Mouse (Mus musculus): ENCODE results near the gene Atp6v1g2. TPM values are rescaled to one million over a fixed set of nuclear protein-coding genes. Genes with fewer than 3 reads are reported as not detected.

Atp6v1g2 gene
- polyA plus RNA-seq, 1 experiment from 2014 or later: 41.6 TPM

DNA sequence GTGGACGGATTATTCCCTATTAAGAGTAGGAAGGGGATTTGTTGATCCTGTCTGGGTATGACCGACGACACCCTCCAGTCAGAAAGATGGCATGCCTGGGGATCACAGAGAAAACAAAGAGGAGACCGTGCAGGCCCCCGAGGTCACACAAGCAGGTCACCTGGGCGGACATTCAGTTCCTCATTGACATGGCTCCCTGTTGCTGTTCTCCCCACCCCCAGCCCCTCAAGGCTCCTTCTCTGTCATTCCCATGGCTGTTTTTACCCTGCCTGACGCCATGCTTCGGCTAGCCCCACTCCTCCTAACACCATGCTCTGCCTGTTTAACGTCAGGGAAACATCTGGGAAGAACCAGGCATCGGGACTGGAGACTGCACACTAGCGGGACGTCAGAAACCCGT, 28.2 kb downstream of the Atp6v1g2 start:
- ATAC-seq: no peak
- whole genome bisulfite sequencing: 64% methylated on average over 13 of the region's 13 CpGs
- H3K27me3 ChIP-seq: peaks cover 28% of the 10 kb centered on the region

DNA sequence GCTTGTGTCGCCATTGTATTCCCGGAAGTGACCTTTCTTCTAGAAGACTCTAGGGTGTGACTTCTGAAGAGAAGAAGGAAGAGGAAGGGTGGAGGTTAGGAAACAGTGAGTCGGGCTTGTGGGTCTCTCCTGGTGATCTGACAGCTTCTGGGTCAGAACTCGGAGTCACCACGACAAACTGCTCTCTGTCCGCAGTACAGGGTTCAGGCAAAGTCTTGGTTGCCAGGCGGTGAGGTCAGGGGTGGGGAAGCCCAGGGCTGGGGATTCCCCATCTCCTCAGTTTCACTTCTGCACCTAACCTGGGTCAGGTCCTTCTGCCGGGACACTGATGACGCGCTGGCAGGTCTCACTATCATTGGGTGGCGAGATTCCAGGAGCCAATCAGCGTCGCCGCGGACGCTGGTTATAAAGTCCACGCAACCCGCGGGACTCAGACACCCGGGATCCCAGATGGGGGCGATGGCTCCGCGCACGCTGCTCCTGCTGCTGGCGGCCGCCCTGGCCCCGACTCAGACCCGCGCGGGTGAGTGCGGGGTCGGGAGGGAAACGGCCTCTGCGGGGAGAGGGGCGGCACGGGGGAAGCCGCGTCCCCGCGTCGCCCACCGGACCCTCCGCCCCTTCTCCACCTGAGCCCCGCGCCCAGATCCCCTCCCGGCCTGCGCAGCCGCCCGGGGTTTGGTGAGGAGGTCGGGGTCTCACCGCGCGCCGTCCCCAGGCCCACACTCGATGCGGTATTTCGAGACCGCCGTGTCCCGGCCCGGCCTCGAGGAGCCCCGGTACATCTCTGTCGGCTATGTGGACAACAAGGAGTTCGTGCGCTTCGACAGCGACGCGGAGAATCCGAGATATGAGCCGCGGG, 29.4 kb downstream of the Atp6v1g2 start, which contains the start of gene H2-D1:
TSS of gene H2-D1 (plus strand) at position 67 of the 859 bp plus-strand sequence.
- no peaks in the 10 kb centered on the region for H3K9me3 ChIP-seq
- peak within 1 kb of the TSS; percentile 77 for H3K9ac ChIP-seq (replicated peaks)
- H3K27me3 ChIP-seq: peaks cover 31% of the 10 kb centered on the region
- peak within 1 kb of the TSS; percentile 86 for H3K4me2 ChIP-seq (replicated peaks)
- H3K36me3 ChIP-seq: no peaks in the 10 kb centered on the region
- H3K4me1 ChIP-seq (replicated peaks): peaks cover 11% of the 10 kb centered on the region
- no peak within 1 kb of the TSS for H3K27ac ChIP-seq
- peak within 1 kb of the TSS; percentile 68 for H3K4me3 ChIP-seq (replicated peaks)
- WGBS: 1% methylated on average over 66 of the region's 73 CpGs
- peak; percentile 92 for ATAC-seq

More for the DNA sequence above, 28.2 kb downstream of the Atp6v1g2 start:
- Histone ChIP-seq H3K4me2 (replicated peaks) (no peak overlapping the region), H3K36me3 (no peaks in the 10 kb centered on the region), H3K9ac (replicated peaks) (no peak overlapping the region), H3K4me3 (replicated peaks) (no peak overlapping the region), H3K9me3 (no peaks in the 10 kb centered on the region), H3K4me1 (replicated peaks) (peaks cover 11% of the 10 kb centered on the region), H3K27ac (no peak overlapping the region)

DNA sequence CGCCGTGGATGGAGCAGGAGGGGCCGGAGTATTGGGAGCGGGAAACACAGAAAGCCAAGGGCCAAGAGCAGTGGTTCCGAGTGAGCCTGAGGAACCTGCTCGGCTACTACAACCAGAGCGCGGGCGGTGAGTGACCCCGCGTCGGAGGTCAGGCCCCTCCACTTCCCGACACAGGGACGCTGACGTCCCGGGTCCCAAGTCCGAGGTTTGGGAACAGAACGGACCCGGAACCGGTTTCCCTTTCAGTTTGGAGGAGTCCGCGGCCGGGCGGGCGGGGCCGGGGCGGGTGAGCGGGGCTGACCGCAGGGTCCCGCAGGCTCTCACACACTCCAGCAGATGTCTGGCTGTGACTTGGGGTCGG, 30.0 kb downstream of the Atp6v1g2 start:
- Histone ChIP-seq H3K27me3 (peaks cover 31% of the 10 kb centered on the region), H3K4me1 (replicated peaks) (peaks cover 11% of the 10 kb centered on the region), H3K27ac (no peak overlapping the region), H3K36me3 (no peaks in the 10 kb centered on the region), H3K4me2 (replicated peaks) (peak overlapping the region; percentile 86), H3K9me3 (no peaks in the 10 kb centered on the region), H3K9ac (replicated peaks) (peak overlapping the region; percentile 77), H3K4me3 (replicated peaks) (peak overlapping the region; percentile 68)
- ATAC-seq: peak; percentile 45
- under 1% methylated on average over 31 of the region's 31 CpGs for WGBS

DNA sequence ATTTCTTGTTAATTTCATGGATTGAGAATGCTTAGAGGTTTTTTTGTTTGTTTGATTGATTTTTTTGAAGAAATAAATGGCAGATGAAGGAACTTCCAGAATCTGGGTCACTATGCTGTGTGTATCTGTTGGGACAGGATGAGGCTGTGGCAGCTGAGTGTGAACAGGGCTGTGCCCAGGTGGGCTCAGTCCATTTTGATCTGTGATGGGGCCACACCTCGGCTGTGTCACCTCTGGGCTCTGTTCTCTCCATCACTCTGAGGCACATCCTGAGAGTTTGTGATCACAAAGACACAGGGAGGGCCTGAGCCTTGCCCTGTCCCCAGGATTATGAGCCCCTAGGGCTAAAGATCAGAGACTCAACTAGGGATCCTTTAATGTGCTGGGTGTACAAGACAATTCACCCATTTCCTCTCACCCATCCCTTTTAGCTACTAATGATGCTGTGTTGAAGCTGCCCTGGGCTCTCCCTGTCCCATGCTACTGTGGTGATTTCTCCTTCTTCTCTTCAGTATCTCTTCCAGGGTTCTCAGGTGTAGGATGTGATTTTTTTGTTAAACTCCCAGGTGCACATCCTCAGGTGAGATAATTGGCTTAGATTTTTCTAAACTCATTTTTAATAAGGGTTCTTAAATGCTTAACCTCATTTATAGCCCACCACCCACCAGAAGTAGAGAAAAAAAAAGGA, 34.1 kb downstream of the Atp6v1g2 start:
- no peaks in the 10 kb centered on the region for H3K36me3 ChIP-seq
- H3K4me3 ChIP-seq (replicated peaks): no peak overlapping the region
- H3K4me2 ChIP-seq (replicated peaks): no peak overlapping the region
- H3K9ac ChIP-seq (replicated peaks): no peak overlapping the region
- peaks cover 9% of the 10 kb centered on the region for H3K4me1 ChIP-seq (replicated peaks)
- H3K9me3 ChIP-seq: no peaks in the 10 kb centered on the region
- no peak overlapping the region for H3K27ac ChIP-seq
- no peak for ATAC-seq
- WGBS: 81% methylated on average over 1 of the region's 1 CpGs
- peaks cover 19% of the 10 kb centered on the region for H3K27me3 ChIP-seq

DNA sequence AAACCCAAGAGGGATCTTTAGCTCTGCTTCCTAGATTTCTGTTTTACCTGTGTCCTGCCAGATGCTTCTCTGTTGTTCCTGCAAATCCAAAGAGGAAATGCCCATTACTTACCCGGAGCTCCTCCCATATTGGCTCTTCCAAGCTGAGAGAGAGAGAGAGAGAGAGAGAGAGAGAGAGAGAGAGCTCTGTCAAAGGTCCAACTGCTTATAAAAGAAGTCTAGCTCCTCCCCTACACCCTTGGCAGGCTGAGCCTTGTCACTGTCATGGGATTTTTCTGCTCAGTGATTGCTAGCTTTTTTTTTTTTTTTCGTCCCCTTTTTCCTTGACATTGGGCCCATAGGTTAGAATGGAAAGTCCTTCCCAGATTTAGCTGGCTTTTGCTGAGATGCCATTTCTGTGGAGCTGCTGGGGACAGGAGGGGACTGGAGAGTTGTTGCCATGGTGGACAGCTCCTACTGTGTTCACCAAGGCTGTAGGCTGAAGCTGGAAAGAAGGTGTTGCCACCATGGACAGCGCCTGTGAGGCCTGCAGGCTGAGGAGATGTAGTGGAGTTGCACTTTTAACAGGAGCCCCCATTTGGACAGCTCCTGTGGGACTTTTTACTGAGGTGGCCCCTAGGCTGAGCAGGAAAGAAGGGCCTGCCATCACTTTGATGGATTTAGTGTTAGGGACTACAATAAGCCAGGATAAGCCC, 36.3 kb downstream of the Atp6v1g2 start:
- H3K27ac ChIP-seq: no peak overlapping the region
- H3K4me2 ChIP-seq (replicated peaks): no peak overlapping the region
- no peaks in the 10 kb centered on the region for H3K36me3 ChIP-seq
- H3K27me3 ChIP-seq: peaks cover 6% of the 10 kb centered on the region; the same call in 1 of the 2 replicates
- WGBS: 28% methylated on average over 3 of the region's 3 CpGs
- H3K9ac ChIP-seq (replicated peaks): no peak overlapping the region
- no peak for ATAC-seq
- no peaks in the 10 kb centered on the region for H3K9me3 ChIP-seq
- H3K4me1 ChIP-seq (replicated peaks): no peaks in the 10 kb centered on the region
- no peak overlapping the region for H3K4me3 ChIP-seq (replicated peaks)

DNA sequence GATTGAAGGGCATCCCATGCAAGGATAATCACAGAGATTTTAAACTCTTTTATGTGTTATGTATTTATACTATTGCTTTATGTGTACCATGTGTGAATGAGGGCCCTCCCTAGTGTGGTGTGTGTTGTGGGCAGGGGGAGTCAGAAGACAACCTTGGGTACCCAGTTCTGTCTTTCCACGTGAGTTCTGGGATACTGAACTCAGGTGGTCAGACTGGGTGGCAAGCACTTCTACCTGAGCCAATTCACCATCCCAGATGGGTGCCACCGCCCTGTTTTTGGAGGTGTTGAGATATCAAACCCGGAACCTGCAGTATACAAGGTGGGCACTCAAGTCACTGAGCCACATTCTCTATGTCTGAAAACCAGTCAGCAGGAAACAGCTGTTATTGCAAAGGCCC, 38.8 kb downstream of the Atp6v1g2 start:
- no peak overlapping the region for H3K4me2 ChIP-seq (replicated peaks)
- WGBS: 67% methylated on average over 3 of the region's 3 CpGs
- H3K9ac ChIP-seq (replicated peaks): no peak overlapping the region
- no peak for ATAC-seq
- no peaks in the 10 kb centered on the region for H3K36me3 ChIP-seq
- no peak overlapping the region for H3K4me3 ChIP-seq (replicated peaks)
- H3K9me3 ChIP-seq: no peaks in the 10 kb centered on the region
- no peaks in the 10 kb centered on the region for H3K4me1 ChIP-seq (replicated peaks)
- H3K27me3 ChIP-seq: peaks cover 20% of the 10 kb centered on the region
- H3K27ac ChIP-seq: no peak overlapping the region

DNA sequence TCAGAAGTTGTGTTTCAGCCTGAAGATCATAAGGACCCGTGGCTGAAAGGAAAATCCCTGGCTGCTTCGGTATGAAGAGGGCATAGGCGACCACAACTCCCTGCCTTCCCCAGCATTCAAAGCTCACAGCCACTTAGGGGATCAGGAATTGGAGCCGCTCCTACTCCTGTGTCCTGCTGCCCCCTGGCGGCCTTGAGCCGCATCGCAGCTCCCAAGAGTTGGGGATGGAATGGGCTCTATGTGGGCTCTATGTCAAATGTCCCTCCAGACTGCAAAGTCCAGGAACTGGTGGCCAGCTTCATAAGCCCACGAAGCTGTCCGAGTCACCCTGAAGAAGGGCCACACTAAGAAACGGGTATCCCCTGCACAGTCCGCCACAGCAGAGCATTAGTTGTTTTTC, 41.3 kb downstream of the Atp6v1g2 start:
- Histone ChIP-seq H3K36me3 (no peaks in the 10 kb centered on the region), H3K27me3 (peaks cover 24% of the 10 kb centered on the region), H3K27ac (no peak overlapping the region), H3K4me3 (replicated peaks) (no peak overlapping the region), H3K4me2 (replicated peaks) (no peak overlapping the region), H3K9me3 (no peaks in the 10 kb centered on the region), H3K9ac (replicated peaks) (no peak overlapping the region), H3K4me1 (replicated peaks) (no peaks in the 10 kb centered on the region)
- peak; percentile 82 for ATAC-seq
- WGBS: 6% methylated on average over 11 of the region's 11 CpGs

DNA sequence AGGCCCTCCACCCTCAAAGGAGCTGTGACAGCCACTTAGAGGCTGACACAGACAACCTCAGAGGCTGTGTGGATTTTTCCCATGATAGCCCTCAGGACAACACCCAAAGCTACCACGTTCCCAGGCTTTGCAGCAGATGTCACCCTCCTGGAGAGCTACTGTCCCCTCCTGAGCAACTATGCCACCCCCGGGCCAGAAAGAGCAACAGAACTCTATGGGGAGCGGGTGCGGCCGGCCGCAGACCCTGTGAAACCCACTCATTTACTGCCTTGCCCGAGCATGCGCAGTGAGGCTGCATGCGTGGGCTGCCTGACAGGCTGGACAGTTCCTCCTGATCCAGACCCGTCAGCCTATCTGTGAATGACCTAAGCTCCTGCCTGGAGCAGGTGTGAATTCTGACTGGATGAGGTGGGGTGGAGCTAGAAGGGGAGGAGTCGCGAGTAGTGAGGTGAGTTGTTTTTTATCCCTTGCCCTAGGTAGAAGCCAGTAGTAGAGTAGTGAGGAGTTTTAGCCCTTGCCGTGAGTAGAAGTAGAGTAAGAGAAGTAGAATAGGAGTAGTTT, 42.9 kb downstream of the Atp6v1g2 start:
- no peak overlapping the region for H3K4me3 ChIP-seq (replicated peaks)

DNA sequence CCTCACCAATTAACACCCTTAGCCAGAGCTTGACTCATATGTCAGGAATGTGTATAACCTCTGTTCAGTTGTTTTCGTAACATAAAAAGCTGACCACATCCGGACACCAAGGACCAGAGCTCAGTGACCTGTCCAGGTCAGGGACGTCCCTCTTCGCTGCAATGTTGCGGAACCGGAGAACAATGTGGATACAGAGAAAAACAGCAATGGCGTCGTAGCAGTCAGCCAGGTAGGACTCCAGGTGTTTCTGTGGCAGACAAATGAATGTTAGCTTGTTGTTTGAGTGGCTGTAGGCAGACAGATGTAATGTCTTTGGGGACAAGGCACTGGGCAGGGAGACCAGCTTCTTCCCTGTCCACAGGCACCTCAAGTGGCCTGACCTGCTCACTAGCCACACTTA, 44.6 kb downstream of the Atp6v1g2 start:
- no peaks in the 10 kb centered on the region for H3K36me3 ChIP-seq
- no peak overlapping the region for H3K4me2 ChIP-seq (replicated peaks)
- 87% methylated on average over 8 of the region's 8 CpGs for WGBS
- no peak overlapping the region for H3K4me3 ChIP-seq (replicated peaks)
- H3K9me3 ChIP-seq: no peaks in the 10 kb centered on the region
- ATAC-seq: no peak
- no peak overlapping the region for H3K27ac ChIP-seq
- H3K27me3 ChIP-seq: peaks cover 24% of the 10 kb centered on the region
- no peaks in the 10 kb centered on the region for H3K4me1 ChIP-seq (replicated peaks)
- H3K9ac ChIP-seq (replicated peaks): no peak overlapping the region

More for the DNA sequence above, 42.9 kb downstream of the Atp6v1g2 start:
- Histone ChIP-seq H3K4me1 (replicated peaks) (no peaks in the 10 kb centered on the region), H3K27ac (no peak overlapping the region), H3K27me3 (peaks cover 24% of the 10 kb centered on the region), H3K36me3 (no peaks in the 10 kb centered on the region), H3K9ac (replicated peaks) (0 out of 2 replicates have a peak overlapping the region, but pooled peaks have one; percentile 10), H3K9me3 (no peaks in the 10 kb centered on the region), H3K4me2 (replicated peaks) (0 out of 2 replicates have a peak overlapping the region, but pooled peaks have one; percentile 22)
- no peak for ATAC-seq
- 24% methylated on average over 13 of the region's 13 CpGs for WGBS

DNA sequence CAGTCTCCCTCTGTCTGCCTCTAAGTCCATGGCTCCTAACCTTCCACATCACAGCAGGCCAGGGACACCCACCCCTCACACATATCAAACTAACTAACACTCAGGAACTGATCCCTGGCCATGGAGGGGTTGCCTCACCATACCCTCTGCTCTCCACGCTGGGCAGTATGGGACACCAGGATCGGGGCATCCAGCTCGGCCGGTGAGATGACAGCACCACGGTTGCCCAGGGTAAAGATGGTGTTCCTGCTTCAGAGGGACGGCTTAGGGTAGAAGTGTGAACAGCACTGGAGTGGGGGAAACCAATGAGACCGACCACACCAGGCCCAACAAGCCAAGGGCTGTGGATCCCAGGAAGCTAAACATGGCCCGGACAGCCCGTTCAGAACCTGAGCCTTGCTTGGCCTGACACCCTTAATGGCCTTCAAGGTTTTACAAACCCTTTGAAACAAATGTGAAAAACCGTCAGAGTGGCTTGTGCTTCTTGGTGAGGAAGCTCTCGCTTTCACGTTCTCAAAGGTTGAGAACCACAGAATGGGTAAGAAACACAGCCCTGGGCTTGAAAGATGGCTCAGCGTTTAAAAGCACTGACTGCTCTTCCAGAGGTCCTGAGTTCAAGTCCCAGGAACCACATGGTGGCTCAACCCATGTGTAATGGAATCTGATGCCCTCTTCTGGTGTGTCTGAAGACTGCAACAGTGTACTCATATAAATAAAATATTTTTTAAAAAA, 45.7 kb downstream of the Atp6v1g2 start:
- WGBS: 91% methylated on average over 13 of the region's 13 CpGs
- no peak for ATAC-seq
- Histone ChIP-seq H3K27ac (no peak overlapping the region), H3K4me3 (replicated peaks) (no peak overlapping the region), H3K27me3 (peaks cover 24% of the 10 kb centered on the region), H3K9me3 (no peaks in the 10 kb centered on the region), H3K9ac (replicated peaks) (no peak overlapping the region), H3K36me3 (no peaks in the 10 kb centered on the region), H3K4me2 (replicated peaks) (no peak overlapping the region), H3K4me1 (replicated peaks) (no peaks in the 10 kb centered on the region)

DNA sequence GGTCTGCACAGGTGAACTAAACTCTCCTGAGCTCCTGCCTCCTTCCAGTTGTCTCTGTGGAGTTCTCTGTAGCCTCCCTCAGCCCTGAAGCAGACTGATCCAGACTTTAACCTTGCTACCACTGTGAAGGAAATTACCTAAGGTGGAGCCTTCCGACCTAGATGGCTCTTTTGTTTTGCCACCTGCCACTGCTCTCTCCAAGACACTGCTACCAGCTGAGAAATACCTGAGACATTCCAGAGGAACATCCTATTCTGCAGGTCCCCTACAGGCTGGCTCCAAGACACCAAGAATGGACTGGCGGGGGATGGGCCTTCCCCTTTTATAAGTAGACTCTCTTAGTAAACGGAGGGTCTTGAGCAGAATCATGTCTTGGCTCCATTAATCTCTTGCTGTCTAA, 46.8 kb downstream of the Atp6v1g2 start:
- no peak for ATAC-seq
- 68% methylated on average over 3 of the region's 3 CpGs for WGBS
- H3K27me3 ChIP-seq: peaks cover 23% of the 10 kb centered on the region

More for the DNA sequence above, 46.8 kb downstream of the Atp6v1g2 start:
- Histone ChIP-seq H3K4me1 (replicated peaks) (no peaks in the 10 kb centered on the region), H3K9ac (replicated peaks) (no peak overlapping the region), H3K4me3 (replicated peaks) (no peak overlapping the region), H3K27ac (no peak overlapping the region), H3K36me3 (no peaks in the 10 kb centered on the region), H3K4me2 (replicated peaks) (no peak overlapping the region), H3K9me3 (no peaks in the 10 kb centered on the region)
